Mouse (Mus musculus) activated CD4-positive, CD25-positive, alpha-beta regulatory T cell, adult 4 months (primary cell): ENCODE results near the gene Ptger4. TPM values are rescaled to one million over a fixed set of nuclear protein-coding genes. Genes with fewer than 3 reads are reported as not detected.
A peak's percentile ranks its signal among the peaks of the same experiment; 100 is the strongest.

ENCODE experiments used
- ATAC-seq: one replicate; pipeline ENCODE4 v1.8.0; 2017
- polyA plus RNA-seq, 2 experiments: library from polyadenylated mRNA; unstranded; fragments of 100-300 nt; shearing (Covaris generic); gene quantifications; one replicate each; pipeline ENCODE4 v1.2.1; 2017

Ptger4 gene
- polyA plus RNA-seq, result 10 to 100 TPM; 33.9 to 36.7 TPM

DNA sequence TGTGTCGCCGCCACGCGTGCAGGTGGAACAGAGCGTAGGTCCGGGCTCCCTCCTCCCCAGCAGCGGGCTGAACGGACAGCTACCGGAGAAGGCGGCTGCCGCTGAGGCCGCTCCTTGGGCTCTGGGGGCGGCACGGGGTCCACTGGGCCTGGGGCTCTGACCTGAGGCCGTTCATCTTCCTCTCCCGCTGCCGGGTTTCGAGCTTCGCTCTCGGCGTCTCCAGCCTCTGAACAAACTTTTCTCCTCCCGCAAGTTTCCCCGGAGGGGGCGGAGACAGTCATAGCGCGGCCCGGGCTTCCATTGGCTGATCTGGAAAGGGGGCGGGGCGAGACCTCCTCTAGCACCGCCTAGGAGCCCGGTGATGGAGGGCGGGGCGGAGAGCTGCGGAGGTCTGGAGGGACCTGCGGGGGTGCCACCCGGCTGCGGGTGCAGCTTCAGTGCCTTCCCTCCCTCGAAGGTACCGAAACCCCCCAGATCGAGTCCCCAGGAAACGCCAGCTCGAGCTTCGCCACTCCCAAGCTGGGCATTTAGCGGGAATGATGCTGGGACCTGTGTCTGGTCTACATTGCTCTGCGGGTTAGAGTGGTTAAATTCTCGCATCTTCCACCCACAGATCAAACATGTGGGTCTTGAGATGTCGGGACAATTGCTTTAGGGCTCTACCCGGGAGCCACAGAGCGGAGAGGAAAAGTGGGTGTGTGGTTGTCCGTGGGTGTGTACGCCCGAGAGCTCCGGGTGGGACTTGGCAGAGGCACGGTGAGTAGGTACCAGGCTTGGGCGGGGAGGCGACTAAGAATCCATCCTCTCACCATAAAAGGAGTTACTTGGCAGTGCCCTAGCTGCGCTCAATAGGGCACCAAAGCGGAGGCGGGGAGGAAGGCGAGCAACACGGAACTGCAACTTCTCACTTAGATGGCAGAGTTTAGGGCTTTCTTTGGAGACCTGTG is at the start of gene Ptger4:
Gene Ptger4, minus strand, starts transcription at position 229 of the 947 bp plus-strand sequence.
- peak; percentile 78 for ATAC-seq

- ATAC-seq, result no peak
Observed at GRCm38 (mm10) chr15:5288412-5288811, 44.4 kb upstream of the Ptger4 start.

- no peak for ATAC-seq
Observed at GRCm38 (mm10) chr15:5287072-5287471, 43.1 kb upstream of the Ptger4 start.

DNA sequence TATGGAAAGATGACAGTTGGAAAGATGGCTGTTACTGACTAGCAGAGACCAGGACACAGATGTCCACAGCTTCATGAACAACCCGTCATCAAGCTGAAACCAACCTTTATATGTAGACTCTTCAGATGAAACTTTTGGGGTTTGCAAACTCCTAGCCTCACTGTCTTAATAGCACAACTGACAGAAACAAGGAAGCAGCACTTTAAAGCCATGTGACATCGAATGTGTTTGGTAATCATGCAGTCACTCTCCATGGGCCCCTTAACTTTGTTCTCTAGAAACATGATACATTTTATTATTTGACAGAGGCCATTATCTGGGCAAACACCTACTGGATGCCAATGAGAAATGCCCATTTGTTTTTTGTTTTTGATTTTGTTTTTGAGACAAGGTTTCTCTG is 37.3 kb upstream of the Ptger4 start:
- ATAC-seq, result no peak

DNA sequence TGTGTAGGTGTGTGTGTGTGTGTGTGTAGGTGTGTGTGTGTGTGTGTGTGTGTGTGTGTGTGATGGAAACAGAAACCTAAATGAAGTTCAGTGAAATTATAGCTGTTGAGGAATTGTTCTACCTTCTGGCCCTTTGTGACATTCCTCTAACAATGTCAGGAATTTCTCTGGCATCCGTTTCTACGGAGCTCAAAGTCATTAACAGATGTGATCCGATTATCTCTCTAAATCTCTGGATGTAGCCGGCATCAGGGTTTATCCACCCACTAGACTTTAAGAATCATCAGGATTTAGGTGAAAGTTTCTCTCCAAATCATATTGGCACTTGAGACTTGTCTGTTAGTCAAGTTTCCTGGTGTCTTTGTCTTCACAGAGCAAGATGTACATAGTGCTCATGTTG is 35.8 kb upstream of the Ptger4 start:
- ATAC-seq, result no peak

DNA sequence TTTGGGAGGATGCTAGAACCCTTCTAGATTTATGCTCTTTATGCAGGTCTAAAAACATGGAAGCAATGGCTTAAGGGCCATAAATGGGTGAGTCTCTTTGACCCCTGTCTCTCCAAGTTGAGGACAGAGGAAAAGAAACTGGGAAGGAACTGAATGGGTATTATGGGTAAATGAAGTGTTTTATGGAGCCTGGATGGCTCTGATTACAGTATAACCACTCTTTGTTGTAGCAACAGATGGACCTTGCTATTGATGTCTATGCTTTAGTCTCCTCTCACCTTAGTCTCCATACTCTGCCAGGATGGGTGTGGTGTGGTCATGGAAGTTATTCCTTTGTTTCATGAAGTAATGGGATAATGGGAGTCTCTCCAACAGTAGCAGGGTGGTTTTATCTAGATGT is 34.5 kb upstream of the Ptger4 start:
- ATAC-seq, result no peak

DNA sequence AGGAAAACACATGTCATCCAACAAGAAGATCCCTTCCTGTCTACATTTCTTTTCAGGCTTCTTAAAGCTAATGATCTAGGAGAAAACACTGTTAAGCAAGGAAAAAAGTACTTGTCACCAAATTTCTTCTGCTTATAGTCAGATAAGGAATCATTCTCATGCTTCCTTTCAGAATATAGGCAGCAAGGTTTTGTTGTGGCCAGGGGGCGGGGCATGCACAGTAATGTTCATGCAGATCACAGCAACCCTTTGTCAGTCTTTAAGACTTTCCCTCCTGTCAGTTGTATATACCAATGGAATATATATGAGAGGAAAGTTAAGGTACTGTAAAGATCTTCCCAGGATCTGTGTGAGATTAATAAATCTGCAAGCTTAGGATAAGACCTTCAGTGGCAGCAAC is 30.0 kb upstream of the Ptger4 start:
- no peak for ATAC-seq

GRCm38 (mm10) chr15:5266095-5266494 is 22.1 kb upstream of the Ptger4 start:
- ATAC-seq, result no peak

DNA sequence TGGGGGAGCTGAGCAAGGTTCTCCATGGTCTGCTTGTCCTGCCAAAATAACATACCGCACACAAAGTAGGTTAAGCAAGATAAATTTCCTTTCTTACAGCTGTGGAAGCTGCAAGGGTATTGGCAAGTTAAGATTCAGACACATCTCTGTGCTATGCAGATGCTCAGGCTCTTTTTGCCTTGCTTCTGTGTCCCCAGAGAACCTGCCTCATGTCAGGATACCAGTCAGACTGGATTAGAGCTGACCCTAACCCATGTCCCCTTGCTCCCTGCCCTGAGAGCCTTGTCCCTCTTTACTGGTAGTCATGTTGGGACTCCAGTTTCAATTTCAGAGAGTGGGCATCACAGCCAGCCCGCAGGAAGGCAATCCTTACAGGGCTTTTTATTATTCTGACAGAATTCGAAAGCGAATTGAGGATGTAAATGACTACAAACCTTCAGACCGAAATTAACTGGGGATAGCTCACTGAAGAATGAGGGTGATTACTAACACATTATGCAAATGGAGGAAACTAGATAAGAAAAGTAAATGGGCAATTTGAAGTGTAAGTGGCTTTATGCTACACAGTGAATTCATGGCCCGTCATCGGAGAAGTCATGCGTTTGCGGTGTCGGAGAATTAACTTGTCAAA is 19.0 kb upstream of the Ptger4 start:
- ATAC-seq, result peak; percentile 43

DNA sequence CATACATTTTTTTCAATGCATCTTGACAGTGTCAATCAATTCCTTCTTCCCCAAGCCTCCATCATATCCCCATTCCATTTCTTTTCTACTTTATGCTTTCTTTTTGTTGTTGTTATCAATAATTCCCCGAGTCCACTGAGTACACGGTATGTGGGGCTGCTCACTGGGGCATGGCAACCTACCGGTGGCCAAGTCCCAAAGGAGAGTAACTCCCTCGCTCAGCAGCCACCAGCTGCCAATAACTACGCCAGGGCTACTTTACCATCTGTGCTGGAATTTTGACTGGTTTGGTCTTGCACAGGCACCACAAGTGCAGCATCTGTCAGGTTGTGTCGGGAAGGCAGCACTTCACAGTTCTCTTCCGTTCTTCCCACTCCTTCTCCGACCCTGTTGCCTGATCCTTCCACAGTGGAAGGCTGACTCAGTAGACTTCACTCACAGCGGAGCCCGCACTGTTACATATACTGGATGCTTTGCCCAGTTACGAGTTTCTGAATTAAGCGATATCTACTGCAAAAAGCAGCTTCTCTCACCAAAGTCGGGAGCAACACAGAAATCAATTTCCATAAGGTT is 18.2 kb upstream of the Ptger4 start:
- no peak for ATAC-seq

DNA sequence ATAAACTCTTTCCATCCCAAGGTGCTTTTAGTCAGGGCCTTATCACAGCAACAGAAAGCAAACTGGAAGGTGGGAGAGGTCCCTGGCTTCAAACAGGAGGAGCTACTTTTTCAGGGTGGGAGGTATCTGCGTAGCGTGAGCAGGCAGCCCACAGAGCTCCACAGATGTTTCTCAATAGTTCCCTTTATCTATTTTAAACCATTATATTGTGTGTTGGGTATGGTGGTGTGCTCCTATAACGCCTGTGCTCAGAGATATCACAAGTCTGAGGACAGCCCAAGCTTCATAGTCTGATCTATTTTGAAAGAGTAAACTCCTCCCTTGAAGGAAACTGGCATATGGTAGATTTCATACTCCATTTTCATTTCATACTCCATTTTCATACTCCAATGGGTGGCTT is 17.0 kb upstream of the Ptger4 start:
- ATAC-seq, result no peak

DNA sequence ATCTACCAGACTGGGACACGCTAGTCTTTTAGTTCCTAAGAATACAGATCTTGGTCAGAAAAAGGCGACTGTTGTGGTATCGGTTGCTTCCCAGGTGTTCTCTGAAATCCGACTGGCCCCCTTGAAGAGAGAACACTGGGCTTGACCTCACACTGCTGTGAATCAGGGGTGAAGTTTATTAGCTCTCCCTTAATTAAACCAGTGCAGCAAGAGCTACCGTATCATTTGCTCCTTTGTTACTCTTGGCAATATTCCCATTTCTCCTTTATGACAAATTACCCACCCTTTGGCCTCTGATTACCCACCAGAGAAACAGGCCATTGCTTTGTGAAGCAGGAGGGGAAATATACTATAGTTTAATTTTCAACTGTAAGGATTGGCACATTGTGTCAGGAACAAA is 16.2 kb upstream of the Ptger4 start:
- ATAC-seq, result no peak

- ATAC-seq, result peak; percentile 82
Observed at GRCm38 (mm10) chr15:5250182-5250581, 6.2 kb upstream of the Ptger4 start.

DNA sequence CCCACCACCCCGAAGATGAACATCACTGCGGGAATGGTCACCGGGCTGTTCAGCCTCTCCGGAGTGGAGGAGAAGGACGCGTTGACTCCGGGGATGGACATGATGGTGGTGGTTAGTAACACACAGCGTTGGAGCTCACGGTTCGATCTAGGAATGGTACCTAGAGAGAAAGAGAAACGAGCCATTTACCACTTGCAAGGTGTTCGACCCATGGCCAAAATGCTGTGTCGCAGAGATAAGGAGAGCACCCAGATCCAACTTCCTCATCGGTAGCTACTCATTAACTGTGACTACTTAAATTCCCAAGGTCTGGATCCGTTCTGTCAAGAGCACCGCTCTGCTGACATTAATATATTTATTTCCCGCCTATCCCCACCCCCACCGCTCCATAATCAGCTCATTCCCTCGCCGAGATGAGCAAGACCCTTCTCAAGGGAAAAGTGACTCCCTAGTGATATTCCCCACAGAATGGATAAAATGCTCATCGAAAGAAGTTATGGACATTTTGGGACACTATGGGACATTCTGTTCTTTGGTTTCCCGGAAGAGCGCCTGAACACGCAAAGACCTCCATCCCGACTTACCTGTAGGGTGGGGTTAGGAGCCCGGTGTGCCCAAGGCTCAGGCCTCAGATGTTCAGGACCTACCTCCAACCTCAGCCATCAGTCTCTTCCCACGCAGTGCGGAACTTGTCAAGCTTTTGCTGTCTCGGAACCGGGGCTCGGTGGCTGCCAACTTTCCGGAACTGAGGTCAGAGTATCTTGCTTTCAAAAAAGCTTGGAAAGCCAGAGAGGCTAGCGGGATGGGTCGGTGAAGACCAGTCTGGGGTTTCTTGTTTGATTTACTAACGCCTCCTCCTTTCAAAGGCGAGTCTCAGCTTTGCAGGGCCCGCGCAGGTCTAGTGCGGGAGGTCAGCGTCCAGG is 690 bp downstream of the Ptger4 start:
- ATAC-seq, result peak; percentile 12

GRCm38 (mm10) chr15:5242241-5243035 is 1.5 kb downstream of the Ptger4 start:
- no peak for ATAC-seq

GRCm38 (mm10) chr15:5241304-5242201 is 2.4 kb downstream of the Ptger4 start:
- no peak for ATAC-seq

GRCm38 (mm10) chr15:5240360-5240759 is 3.6 kb downstream of the Ptger4 start:
- ATAC-seq, result no peak

GRCm38 (mm10) chr15:5239901-5240300 is 4.1 kb downstream of the Ptger4 start:
- no peak for ATAC-seq

- ATAC-seq, result no peak
Observed at GRCm38 (mm10) chr15:5239361-5239760, 4.6 kb downstream of the Ptger4 start.

DNA sequence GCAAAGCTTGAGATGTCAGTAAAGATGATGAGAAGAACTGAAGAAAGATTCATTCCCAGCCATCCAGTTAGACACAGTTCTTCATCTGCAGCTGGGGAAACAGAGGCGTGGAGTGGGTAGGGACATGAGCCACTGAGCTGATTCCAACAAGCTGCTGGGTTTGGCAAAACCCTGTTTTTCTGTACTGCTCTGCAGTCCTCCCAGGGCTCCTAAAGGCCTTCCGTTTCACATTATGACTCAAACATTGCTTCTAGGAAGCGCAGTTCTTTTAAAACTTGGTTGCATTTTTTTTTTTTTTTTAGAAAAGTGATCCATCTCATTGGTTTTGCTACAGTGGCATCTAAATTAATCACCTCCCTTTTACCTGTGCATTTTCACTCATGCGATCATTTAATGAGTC is 5.4 kb downstream of the Ptger4 start:
- peak; percentile 30 for ATAC-seq

GRCm38 (mm10) chr15:5238073-5238472 is 5.9 kb downstream of the Ptger4 start:
- no peak for ATAC-seq
